Comparison of ENCODE assay signal across 14 mouse cellular contexts in genomic region chr9:34986156-34986555, GRCm38 (mm10).
A peak's percentile ranks its signal among the peaks of the same experiment; 100 is the strongest.
DNase-seq lines count a peak whose midpoint lies in the region; ATAC-seq lines count a peak whose summit lies in the region.
"Had no signal": no experiment of that assay in that cellular context is flagged by ENCODE, and none has a peak within 500 bp of the region (broad histone marks: within the 10 kb centered on the region; RNA-seq: fewer than 3 reads in every experiment).

No protein-coding gene starts in this region.

- H3K27ac ChIP-seq in forebrain, embryonic 14.5 days (ENCODE audit: low read depth, low read length): no peak overlapping the region
- no peak overlapping the region for H3K27ac ChIP-seq in forebrain, embryonic 11.5 days (ENCODE audit: low read depth, low read length)
- H3K27ac ChIP-seq: embryonic facial prominence, embryonic 15.5 days had no signal

- H3K9me3 ChIP-seq in forebrain, embryonic 14.5 days (replicated peaks; ENCODE audit: control insufficient read depth, low read length): no peaks in the 10 kb centered on the region
- no peaks in the 10 kb centered on the region for H3K9me3 ChIP-seq in forebrain, embryonic 11.5 days (ENCODE audit: control insufficient read depth, low read length)
- H3K9me3 ChIP-seq: embryonic facial prominence, embryonic 15.5 days had no signal

- H3K4me1 ChIP-seq in forebrain, embryonic 14.5 days (ENCODE audit: control insufficient read depth, insufficient read depth, low read length): 0 out of 2 replicates have a peak, but pooled peaks cover 2% of the 10 kb centered on the region
- H3K4me1 ChIP-seq in forebrain, embryonic 11.5 days (replicated peaks; ENCODE audit: control insufficient read depth, insufficient read depth, low read length): no peaks in the 10 kb centered on the region

- DNase-seq in forebrain, embryonic 14.5 days (ENCODE audit: low spot score): peak; percentile 64
- no peak for DNase-seq in forebrain, embryonic 11.5 days (ENCODE audit: low spot score)
- peak; percentile 88 for DNase-seq in NIH3T3 (ENCODE audit: low read depth)
- peak; percentile 68 for DNase-seq in layer of hippocampus, postnatal 10 days (ENCODE audit: low spot score in 2 of 2)
- DNase-seq in right cerebral cortex, postnatal 10 days (ENCODE audit: low spot score in 2 of 2): peak; percentile 76 to 77
- DNase-seq in urinary bladder, adult 2 months (ENCODE audit: low spot score): no peak
- DNase-seq in thymus, postnatal 10 days (ENCODE audit: low spot score in 2 of 2): no peak
- no peak for DNase-seq in cerebellum, adult 9-11 months
- DNase-seq: gastrocnemius, postnatal 25 days; heart, postnatal 10 days; kidney, postnatal 25 days had no signal

- H3K4me3 ChIP-seq in forebrain, embryonic 14.5 days (ENCODE audit: low read depth, low read length): no peak overlapping the region
- no peak overlapping the region for H3K4me3 ChIP-seq in forebrain, embryonic 11.5 days (ENCODE audit: low read depth, low read length)
- H3K4me3 ChIP-seq: embryonic facial prominence, embryonic 15.5 days had no signal

- H3K36me3 ChIP-seq in forebrain, embryonic 14.5 days (ENCODE audit: control insufficient read depth, insufficient read depth, low read length): no peaks in the 10 kb centered on the region
- no peaks in the 10 kb centered on the region for H3K36me3 ChIP-seq in forebrain, embryonic 11.5 days (ENCODE audit: control insufficient read depth, insufficient read depth, low read length)
- H3K36me3 ChIP-seq: embryonic facial prominence, embryonic 15.5 days had no signal

- ATAC-seq in forebrain, embryonic 14.5 days: no peak
- no peak for ATAC-seq in forebrain, embryonic 11.5 days (replicated peaks; ENCODE audit: low FRiP score)
- ATAC-seq: activated CD4-positive, CD25-positive, alpha-beta regulatory T cell, adult 4 months had no signal

- H3K9ac ChIP-seq in forebrain, embryonic 14.5 days (ENCODE audit: low read length): no peak overlapping the region
- no peak overlapping the region for H3K9ac ChIP-seq in forebrain, embryonic 11.5 days (ENCODE audit: low read length)
- H3K9ac ChIP-seq: embryonic facial prominence, embryonic 15.5 days had no signal

- no peaks in the 10 kb centered on the region for H3K27me3 ChIP-seq in forebrain, embryonic 14.5 days (replicated peaks; ENCODE audit: control insufficient read depth, insufficient read depth, low read length)
- no peaks in the 10 kb centered on the region for H3K27me3 ChIP-seq in forebrain, embryonic 11.5 days (ENCODE audit: control insufficient read depth, insufficient read depth, low read length)
- H3K27me3 ChIP-seq: embryonic facial prominence, embryonic 15.5 days had no signal

- no peak overlapping the region for H3K4me2 ChIP-seq in forebrain, embryonic 14.5 days (ENCODE audit: low read length)
- no peak overlapping the region for H3K4me2 ChIP-seq in forebrain, embryonic 11.5 days (ENCODE audit: low read depth, low read length, severe bottlenecking)
- H3K4me2 ChIP-seq: embryonic facial prominence, embryonic 15.5 days; midbrain, embryonic 11.5 days had no signal

Comparison
In these comparisons a context has a peak if more than half of its experiments do, and no peak if none do; other contexts are left out.
1. DNase-seq: peak in forebrain, embryonic 14.5 days (single experiment), NIH3T3 (single experiment), layer of hippocampus, postnatal 10 days (2 of 2) and right cerebral cortex, postnatal 10 days (2 of 2); none in forebrain, embryonic 11.5 days (single experiment), urinary bladder, adult 2 months (single experiment), thymus, postnatal 10 days (0 of 2) and cerebellum, adult 9-11 months (single experiment).